Mouse (Mus musculus) liver, embryonic 14.5 days (tissue): ENCODE measurements around the gene E2f4. TPM values are rescaled to one million over a fixed set of nuclear protein-coding genes. Genes with fewer than 3 reads are reported as not detected.
A peak's percentile ranks its signal among the peaks of the same experiment; 100 is the strongest.

Source experiments
- ATAC-seq: fragments of 200-750 bp; cut with Nextera tagmentation; 2 replicates; pipeline ENCODE4 v1.8.0; 2017; ENCODE audit warnings: moderate number of reproducible peaks, mild to moderate bottlenecking, moderate library complexity; ENCODE audit not compliant: insufficient read depth
- DNase-seq, 3 experiments: peaks; one replicate each; pipeline ENCODE4 v3.0.0-alpha.2; 2012 to 2013; ENCODE audit warnings: low read depth in 3 of 3, low spot score in 3 of 3
- H3K27ac ChIP-seq: fragments of 300-500 bp; sonication (generic); 2 replicates; pipeline ENCODE4 v1.5.1; 2014; ENCODE audit warnings: moderate library complexity, mild to moderate bottlenecking, control low read depth, inconsistent platforms
- H3K27me3 ChIP-seq: fragments of 300-500 bp; sonication (generic); 2 replicates; pipeline ENCODE4 v1.6.1; 2014; ENCODE audit warnings: mild to moderate bottlenecking, low read length, moderate library complexity; ENCODE audit not compliant: control insufficient read depth, insufficient read depth
- H3K36me3 ChIP-seq: fragments of 300-500 bp; sonication (generic); replicated peaks from 2 replicates; pipeline ENCODE4 v1.6.1; 2014; ENCODE audit warnings: low read depth; ENCODE audit not compliant: control insufficient read depth, insufficient read depth
- H3K4me1 ChIP-seq, 2 experiments: fragments of 200-500 bp in 1 of 2; fragments of 300-500 bp in 1 of 2; sonication (generic) in 1 of 2; replicated peaks; 2 replicates each; pipeline ENCODE4 v1.6.1; 2012 to 2014; ENCODE audit warnings: antibody characterized with exemption in 1 of 2, inconsistent platforms in 1 of 2, low read length in 1 of 2; ENCODE audit not compliant: control insufficient read depth in 2 of 2, insufficient read depth in 2 of 2
- H3K4me2 ChIP-seq: fragments of 300-500 bp; sonication (generic); 2 replicates; pipeline ENCODE4 v1.6.1; 2014; ENCODE audit warnings: low read depth, mild to moderate bottlenecking, control low read depth, moderate library complexity
- H3K4me3 ChIP-seq, 2 experiments: fragments of 200-500 bp in 1 of 2; fragments of 300-500 bp in 1 of 2; sonication (generic) in 1 of 2; 2 replicates each; pipeline ENCODE4 v1.5.1; 2012 to 2014; ENCODE audit warnings: low read depth in 2 of 2, low read length in 2 of 2, mild to moderate bottlenecking in 2 of 2, control low read depth in 1 of 2, inconsistent platforms in 1 of 2, moderate library complexity in 1 of 2; ENCODE audit not compliant: insufficient read depth in 1 of 2
- H3K9ac ChIP-seq: fragments of 300-500 bp; sonication (generic); replicated peaks from 2 replicates; pipeline ENCODE4 v1.6.1; 2014; ENCODE audit warnings: mild to moderate bottlenecking, control low read depth, moderate library complexity
- H3K9me3 ChIP-seq: fragments of 300-500 bp; sonication (generic); 2 replicates; pipeline ENCODE4 v1.6.1; 2016; ENCODE audit warnings: low read length, mixed read lengths; ENCODE audit not compliant: control insufficient read depth
- CTCF ChIP-seq: IDR thresholded peaks from 2 replicates; pipeline ENCODE4 v1.5.1; 2016; ENCODE audit warnings: antibody characterized with exemption, low read depth, control low read depth
- EP300 ChIP-seq: IDR thresholded peaks from 2 replicates; pipeline ENCODE4 v1.6.1; 2016; ENCODE audit warnings: antibody characterized with exemption, low read depth
- WGBS: fragments of 180-500 bp; shearing (Covaris S2); extraction: QIAGEN DNeasy Blood & Tissue Kit; methylation state at CpG from one replicate; pipeline ENCODE4 v1.1.7; 2014; ENCODE audit not compliant: insufficient replicate concordance; 5-methylcytosine and 5-hydroxymethylcytosine counted together
- polyA plus RNA-seq, 2 experiments: library from polyadenylated mRNA; depleted of rRNA in 1 of 2; stranded (reverse) in 1 of 2; unstranded in 1 of 2; fragments of >200 nt; fragmentation: Nextera tagmentation in 1 of 2; extraction: Ambion mirVana in 1 of 2; gene quantifications; 2 replicates each; pipeline versions ENCODE4 v1.2.1 to v1.2.3; 2012 to 2014

Gene E2f4
- polyA plus RNA-seq, 2 experiments: 206 to 275 TPM

DNA sequence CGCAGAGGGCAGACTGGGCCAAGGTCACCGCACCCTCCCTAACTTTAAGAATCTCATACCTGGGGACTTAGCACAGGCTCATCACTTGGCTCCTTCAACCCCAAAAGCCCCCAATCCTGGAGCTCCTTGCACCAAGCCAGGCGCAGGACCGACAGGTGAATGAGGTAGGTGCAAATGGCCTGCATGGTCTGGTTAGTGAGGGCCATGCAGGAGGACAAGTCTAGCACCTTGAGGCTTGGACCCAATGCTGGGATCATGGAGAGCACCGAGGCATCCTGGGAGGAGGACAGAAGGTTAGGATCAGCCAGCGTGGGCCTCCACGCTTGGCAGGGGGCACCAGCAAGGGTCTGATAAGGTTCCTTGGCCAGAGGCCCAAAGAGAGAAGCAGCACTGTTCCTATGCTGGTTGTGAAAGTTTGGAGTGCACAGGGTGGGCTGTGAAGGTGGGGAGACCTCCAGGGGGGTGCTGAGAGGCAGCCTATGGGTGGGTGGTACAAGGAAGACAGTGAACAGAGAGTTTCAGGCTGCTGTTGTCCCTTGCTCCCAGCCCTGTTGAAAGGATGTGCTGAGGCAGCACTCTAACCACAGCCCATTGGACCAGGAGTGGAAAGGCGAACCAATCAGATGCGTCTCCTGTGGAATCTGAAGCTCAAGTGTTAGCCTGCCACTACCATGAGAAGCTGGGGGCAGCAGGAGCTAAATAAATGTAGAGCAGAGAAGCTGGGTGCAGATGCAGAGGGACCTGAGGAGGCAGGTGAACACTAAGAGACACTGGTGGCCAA is 16.3 kb downstream of the E2f4 start:
- Histone ChIP-seq H3K27ac (peak overlapping the region; percentile 8; the same call in 1 of the 2 replicates), H3K4me3 (no peak overlapping the region), H3K36me3 (peaks cover 78% of the 10 kb centered on the region), H3K4me1 (peaks cover 26 to 28% of the 10 kb centered on the region in 2 experiments), H3K27me3 (no peaks in the 10 kb centered on the region), H3K4me2 (peak overlapping the region; percentile 51), H3K9me3 (no peaks in the 10 kb centered on the region), H3K9ac (peak overlapping the region; percentile 25; the same call in 1 of the 2 replicates)
- DNase-seq (no peak), ATAC-seq (peak; percentile 40)
- TF ChIP-seq EP300 (no peak), CTCF (0 out of 2 replicates have a peak, but pooled peaks have one; percentile 2)
- WGBS: 73% methylated on average over 9 of the region's 9 CpGs

DNA sequence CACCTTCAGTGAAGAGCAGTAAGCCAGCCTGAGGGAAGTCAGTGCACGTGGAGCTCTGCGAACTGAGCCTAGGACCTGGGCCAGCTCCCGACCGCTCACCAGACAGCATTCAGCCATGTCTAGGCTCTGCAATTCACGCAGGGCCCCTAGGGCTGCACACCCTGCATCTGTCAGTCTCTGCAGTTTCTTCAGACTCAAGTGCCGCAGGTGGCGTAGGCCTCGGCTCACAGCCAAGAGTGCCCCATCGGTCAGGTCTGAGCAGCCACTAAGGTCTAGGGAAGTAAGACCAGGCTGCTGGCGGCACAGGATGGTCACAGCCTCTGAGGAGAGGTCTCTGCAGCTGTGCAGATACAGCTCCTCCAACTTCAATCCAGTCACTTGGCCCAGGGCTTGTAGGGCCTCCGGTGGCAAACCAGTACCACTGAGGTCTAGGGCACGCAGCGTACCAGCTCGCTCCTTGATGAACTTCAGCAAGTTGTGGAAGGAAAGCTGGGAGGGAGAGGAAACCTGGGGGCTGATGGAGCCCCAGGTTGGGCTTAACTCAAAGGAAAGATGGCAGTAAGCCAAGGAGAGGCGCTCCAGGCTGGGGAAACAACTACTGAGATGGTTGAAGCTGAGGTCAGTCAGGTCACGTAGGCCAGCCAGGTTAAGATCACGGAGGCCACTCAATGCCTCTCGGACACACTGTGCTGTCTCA is 17.8 kb downstream of the E2f4 start:
- Histone ChIP-seq H3K9ac (no peak overlapping the region), H3K27me3 (no peaks in the 10 kb centered on the region), H3K27ac (no peak overlapping the region), H3K4me1 (peaks cover 39 to 41% of the 10 kb centered on the region in 2 experiments), H3K36me3 (peaks cover 72% of the 10 kb centered on the region), H3K9me3 (no peaks in the 10 kb centered on the region), H3K4me2 (no peak overlapping the region), H3K4me3 (no peak overlapping the region)
- TF ChIP-seq CTCF (no peak), EP300 (no peak)
- 92% methylated on average over 18 of the region's 18 CpGs for WGBS
- DNase-seq (no peak), ATAC-seq (no peak)

DNA sequence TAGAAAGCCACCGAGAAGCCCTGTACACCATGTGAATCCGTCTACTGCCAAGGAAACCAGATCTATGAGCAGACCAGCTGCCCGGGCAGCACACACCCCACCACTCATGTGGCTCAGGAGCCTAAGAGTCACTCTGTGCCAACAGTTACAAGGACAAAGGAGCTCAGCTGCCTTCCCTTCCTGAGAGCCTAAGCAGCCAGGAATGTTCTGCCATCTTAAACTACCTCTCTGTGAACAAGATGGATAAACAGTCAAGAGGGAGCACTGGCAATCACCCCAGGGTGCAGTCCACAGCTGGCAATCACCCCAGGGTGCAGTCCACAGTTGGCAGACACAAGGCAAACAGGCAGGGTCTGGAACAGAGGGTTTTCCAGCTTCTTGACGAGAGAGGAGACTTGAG is 20.5 kb downstream of the E2f4 start:
- ATAC-seq: no peak
- H3K27ac ChIP-seq: no peak overlapping the region
- no peak overlapping the region for H3K4me3 ChIP-seq
- H3K9ac ChIP-seq: no peak overlapping the region
- TF ChIP-seq EP300 (no peak), CTCF (no peak)
- H3K27me3 ChIP-seq: no peaks in the 10 kb centered on the region
- peaks cover 57% of the 10 kb centered on the region for H3K36me3 ChIP-seq
- H3K9me3 ChIP-seq: no peaks in the 10 kb centered on the region
- no peak overlapping the region for H3K4me2 ChIP-seq
- 84% methylated on average over 4 of the region's 4 CpGs for WGBS
- H3K4me1 ChIP-seq: peaks cover 38 to 43% of the 10 kb centered on the region in 2 experiments
- no peak for DNase-seq

DNA sequence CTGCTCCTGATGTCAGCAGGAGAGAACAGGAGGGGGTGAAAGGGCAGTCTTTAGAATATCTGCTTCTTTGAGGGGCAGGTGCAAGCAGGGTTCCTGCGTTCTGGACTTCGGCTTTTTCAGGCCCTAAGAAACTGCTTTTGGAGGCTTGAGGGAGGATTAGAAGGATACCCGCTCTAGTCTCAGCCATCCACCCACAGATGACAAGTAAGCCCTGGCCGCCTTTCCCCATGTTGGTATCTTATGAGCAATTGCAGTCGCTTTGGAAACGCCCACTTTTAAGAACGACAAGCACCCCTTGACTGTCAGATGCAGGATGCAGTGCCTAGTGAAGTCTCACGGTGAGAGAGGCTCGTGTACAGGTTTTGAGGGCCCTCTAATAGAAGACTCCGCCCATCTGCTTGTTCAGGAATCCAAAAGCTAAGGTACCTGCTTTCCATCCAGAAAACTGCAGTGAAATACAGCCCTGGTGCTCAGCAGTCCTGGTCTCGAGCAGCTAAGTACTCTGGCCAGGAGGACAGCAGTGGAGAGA is 21.3 kb downstream of the E2f4 start:
- no peak overlapping the region for H3K4me2 ChIP-seq
- DNase-seq (no peak), ATAC-seq (no peak)
- TF ChIP-seq EP300 (no peak), CTCF (no peak)
- H3K27me3 ChIP-seq: no peaks in the 10 kb centered on the region
- no peak overlapping the region for H3K4me3 ChIP-seq
- 76% methylated on average over 11 of the region's 11 CpGs for WGBS
- no peaks in the 10 kb centered on the region for H3K9me3 ChIP-seq
- peaks cover 50% of the 10 kb centered on the region for H3K36me3 ChIP-seq
- H3K4me1 ChIP-seq: peaks cover 38 to 42% of the 10 kb centered on the region in 2 experiments
- no peak overlapping the region for H3K9ac ChIP-seq
- no peak overlapping the region for H3K27ac ChIP-seq

DNA sequence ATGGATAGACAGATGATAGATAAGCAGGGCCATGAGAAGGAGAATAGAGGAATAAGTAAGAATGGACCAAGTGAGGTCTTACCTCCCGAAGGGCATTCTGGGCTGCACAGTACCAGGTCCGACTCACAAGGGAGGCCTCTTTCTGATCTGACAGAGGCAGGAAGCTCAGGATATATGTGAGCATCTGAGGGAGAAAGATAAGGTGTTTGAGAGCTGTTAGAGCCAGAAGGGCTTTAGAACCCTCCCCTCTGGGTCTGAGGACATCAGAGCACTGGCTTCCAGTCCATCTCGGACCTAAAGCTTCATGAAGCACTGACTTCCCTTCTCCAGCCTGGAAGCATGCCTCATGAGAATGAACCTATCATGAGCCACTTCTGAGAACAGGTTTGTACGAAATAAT is 25.7 kb downstream of the E2f4 start:
- no peak for TF ChIP-seq CTCF
- peak; percentile 87 for TF ChIP-seq EP300
- Histone ChIP-seq H3K4me3 (peak overlapping the region; percentile 64 to 75), H3K27me3 (no peaks in the 10 kb centered on the region), H3K9me3 (no peaks in the 10 kb centered on the region), H3K9ac (peak overlapping the region; percentile 81), H3K36me3 (peaks cover 18% of the 10 kb centered on the region), H3K4me1 (peaks cover 50 to 53% of the 10 kb centered on the region in 2 experiments), H3K27ac (peak overlapping the region; percentile 98), H3K4me2 (peak overlapping the region; percentile 89)
- WGBS: 17% methylated on average over 4 of the region's 4 CpGs
- ATAC-seq (peak; percentile 81), DNase-seq (peak; percentile 75 to 82 (median 81))
